ENCODE assay signal across 18 mouse cellular contexts in genomic region chr12:102618085-102618484, GRCm38 (mm10).
DNase-seq lines count a peak whose midpoint lies in the region; ATAC-seq lines count a peak whose summit lies in the region.
"Had no signal": no experiment of that assay in that cellular context is flagged by ENCODE, and none has a peak within 500 bp of the region (broad histone marks: within the 10 kb centered on the region; RNA-seq: fewer than 3 reads in every experiment).

No protein-coding gene starts in this region.

- peaks cover 20% of the 10 kb centered on the region for H3K4me1 ChIP-seq in hindbrain, embryonic 13.5 days (replicated peaks)
- peaks cover 19% of the 10 kb centered on the region for H3K4me1 ChIP-seq in hindbrain, embryonic 12.5 days

- no peaks in the 10 kb centered on the region for H3K9me3 ChIP-seq in hindbrain, embryonic 13.5 days
- H3K9me3 ChIP-seq in hindbrain, embryonic 12.5 days (replicated peaks): no peaks in the 10 kb centered on the region

- H3K27ac ChIP-seq in hindbrain, embryonic 13.5 days: 0 out of 2 replicates have a peak overlapping the region, but pooled peaks have one; percentile 4
- no peak overlapping the region for H3K27ac ChIP-seq in hindbrain, embryonic 12.5 days
- H3K27ac ChIP-seq: heart, adult 2 months had no signal

- H3K4me2 ChIP-seq in hindbrain, embryonic 13.5 days: no peak overlapping the region
- H3K4me2 ChIP-seq in hindbrain, embryonic 12.5 days (replicated peaks): no peak overlapping the region

- H3K27me3 ChIP-seq in hindbrain, embryonic 13.5 days: no peaks in the 10 kb centered on the region
- H3K27me3 ChIP-seq in hindbrain, embryonic 12.5 days: no peaks in the 10 kb centered on the region
- H3K27me3 ChIP-seq: Patski had no signal

- H3K36me3 ChIP-seq in hindbrain, embryonic 13.5 days: peaks cover 12% of the 10 kb centered on the region
- no peaks in the 10 kb centered on the region for H3K36me3 ChIP-seq in hindbrain, embryonic 12.5 days

- H3K4me3 ChIP-seq in hindbrain, embryonic 13.5 days: no peak overlapping the region
- H3K4me3 ChIP-seq in hindbrain, embryonic 12.5 days: no peak overlapping the region
- H3K4me3 ChIP-seq: erythroblast, embryonic 14.5 days; heart, adult 2 months had no signal

- 78% methylated on average over 9 of the region's 9 CpGs for WGBS in hindbrain, embryonic 13.5 days
- 75% methylated on average over 9 of the region's 9 CpGs for WGBS in hindbrain, embryonic 12.5 days

- no peak overlapping the region for H3K9ac ChIP-seq in hindbrain, embryonic 13.5 days
- no peak overlapping the region for H3K9ac ChIP-seq in hindbrain, embryonic 12.5 days

- peak; percentile 62 for DNase-seq in adrenal gland, postnatal 14 days
- no peak for DNase-seq in adrenal gland, adult 18-20 months (ENCODE audit: low spot score in 2 of 2)
- peak; percentile 26 for DNase-seq in ovary, postnatal 36 days (ENCODE audit: low spot score)
- no peak for DNase-seq in ovary, adult 18-20 months (ENCODE audit: low spot score)
- DNase-seq in urinary bladder, postnatal 14 days (ENCODE audit: low spot score): no peak
- DNase-seq in right cerebral cortex, postnatal 4 days: no peak
- DNase-seq: cerebellum, postnatal 14 days; heart, adult 2 months; heart, postnatal 10 days; kidney, postnatal 10 days; layer of hippocampus, adult 9-11 months; lung, adult 2 months; lung, postnatal 4 days; midbrain, embryonic 14.5 days had no signal

- ATAC-seq in hindbrain, embryonic 13.5 days (ENCODE audit: low FRiP score): no peak
- ATAC-seq in hindbrain, embryonic 12.5 days (ENCODE audit: low FRiP score): no peak
- ATAC-seq: Patski had no signal

Comparison
In these comparisons a context has a peak if more than half of its experiments do, and no peak if none do; other contexts are left out.
1. DNase-seq: peak in adrenal gland, postnatal 14 days (single experiment) and ovary, postnatal 36 days (single experiment); none in adrenal gland, adult 18-20 months (0 of 2), ovary, adult 18-20 months (single experiment), urinary bladder, postnatal 14 days (single experiment) and right cerebral cortex, postnatal 4 days (single experiment).